Mouse (Mus musculus) urinary bladder, adult 18-20 months (tissue): ENCODE data around the gene Dbt.

Source experiments
- DNase-seq, 2 experiments: peaks; one replicate each; pipeline ENCODE4 v3.0.0; 2022; ENCODE audit warnings: low spot score in 2 of 2, mixed read lengths in 2 of 2

The Dbt gene

GRCm38 (mm10) chr3:116512904-116513716 lies at the start of gene Dbt:
Gene Dbt (plus strand): TSS chr3:116513070.
- peak; percentile 56 to 78 for DNase-seq

DNA sequence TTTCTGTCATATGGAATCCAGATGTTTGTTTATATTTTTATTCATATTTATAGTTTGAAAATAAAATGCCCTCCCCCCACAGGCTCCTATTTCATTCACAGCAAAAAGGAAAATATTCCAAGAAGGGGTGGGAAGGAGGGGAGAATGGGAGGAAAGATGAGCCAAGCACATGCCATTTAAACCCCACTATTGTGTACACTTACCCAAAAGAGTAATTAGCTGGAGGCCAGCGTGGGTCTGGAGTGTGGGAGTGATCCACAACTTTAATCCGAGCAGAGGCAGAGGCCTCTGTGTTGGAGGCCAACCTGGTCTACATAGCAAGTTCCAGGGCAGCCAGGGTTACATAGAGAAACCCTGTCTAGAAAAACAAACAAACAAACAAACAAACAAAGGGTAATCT lies 48.6 kb upstream of the Dbt start:
- no peak for DNase-seq

DNA sequence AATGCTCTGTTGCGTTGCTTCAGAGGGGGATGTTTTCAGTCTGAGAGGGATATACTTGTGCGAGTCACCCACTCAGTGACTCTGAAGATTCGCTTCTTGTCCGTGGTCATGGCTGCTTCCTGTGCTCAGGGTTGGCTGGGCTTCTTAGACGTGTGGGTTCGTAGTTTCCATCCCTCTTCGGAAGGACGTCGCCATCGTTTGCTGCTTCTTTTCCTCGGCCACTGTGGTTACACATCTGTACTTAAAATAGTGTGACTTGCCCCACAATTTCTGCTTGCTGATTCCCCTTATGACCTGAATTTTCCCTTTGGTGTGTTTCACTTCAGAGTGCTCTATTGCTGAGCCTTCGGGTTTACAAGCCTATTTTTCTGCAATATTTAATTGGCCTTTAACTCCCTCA lies 47.2 kb upstream of the Dbt start:
- no peak for DNase-seq

GRCm38 (mm10) chr3:116474602-116475001 lies 38.3 kb upstream of the Dbt start:
- DNase-seq, result no peak

DNA sequence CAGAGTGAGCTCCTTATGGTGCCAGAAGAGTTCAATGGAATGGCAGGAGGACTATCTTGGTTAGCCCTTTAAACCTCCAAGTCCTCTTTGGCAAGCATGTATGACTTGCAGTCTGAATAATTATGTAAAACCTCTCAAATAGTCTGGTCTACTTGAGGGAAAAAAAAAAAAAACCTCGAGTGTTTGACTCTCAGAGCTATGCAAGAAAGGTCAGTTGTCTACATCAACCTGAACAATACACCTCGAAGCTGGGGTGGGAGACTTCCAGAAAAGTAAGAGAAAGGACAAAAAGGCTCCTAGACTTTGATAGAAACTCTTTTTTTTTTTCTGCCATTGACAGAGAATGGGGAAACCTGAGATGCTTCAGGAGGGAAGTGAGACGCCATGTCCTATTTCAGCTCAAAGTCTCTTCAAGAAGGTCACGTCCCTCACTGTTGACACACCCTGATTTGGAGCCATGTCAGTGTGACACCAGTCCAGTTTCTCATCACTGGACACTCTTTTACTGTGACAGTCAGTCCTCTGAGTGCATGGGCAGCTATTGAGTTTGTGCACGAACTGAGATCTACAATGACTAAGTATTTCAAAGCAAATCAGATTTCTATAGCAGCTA lies 36.1 kb upstream of the Dbt start:
- no peak for DNase-seq

DNA sequence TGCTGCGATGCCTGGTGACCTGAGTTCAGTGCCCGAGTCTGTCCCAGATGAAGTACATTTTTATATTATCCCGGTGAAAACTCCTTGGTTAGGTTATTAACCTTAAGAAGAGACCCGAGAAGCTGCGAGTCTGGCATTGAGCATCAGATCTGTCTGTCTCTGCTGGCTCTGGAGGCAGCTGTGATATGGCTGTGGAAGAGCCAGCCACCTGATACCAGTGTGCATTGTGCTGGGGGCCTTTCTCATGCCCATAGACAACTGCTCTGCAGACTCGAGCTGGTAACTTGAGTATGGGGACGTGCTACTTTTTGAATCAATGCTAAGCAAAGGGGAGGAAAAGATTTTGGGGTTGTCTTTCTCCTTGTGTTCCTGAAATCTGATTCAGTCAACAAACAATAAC lies 35.5 kb upstream of the Dbt start:
- no peak for DNase-seq

DNA sequence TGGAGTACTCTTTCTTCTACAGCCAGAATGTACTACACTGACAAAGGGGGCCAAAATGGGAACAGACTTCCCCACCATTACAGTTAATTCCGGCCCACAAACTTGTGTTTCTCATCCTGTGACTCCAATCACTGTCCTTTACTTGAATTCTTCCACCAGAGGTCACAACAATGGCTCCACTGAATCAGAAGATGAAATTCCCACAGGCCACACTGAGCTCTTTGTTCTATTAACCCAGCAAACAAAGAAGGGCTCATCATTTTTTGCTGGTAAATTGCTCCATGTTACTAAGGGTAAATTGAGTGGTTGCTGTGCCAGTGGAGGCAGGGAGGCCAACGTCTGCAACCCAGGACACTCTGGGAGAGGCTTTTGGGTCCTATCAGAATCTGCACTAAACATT lies 32.8 kb upstream of the Dbt start:
- DNase-seq, result no peak

DNA sequence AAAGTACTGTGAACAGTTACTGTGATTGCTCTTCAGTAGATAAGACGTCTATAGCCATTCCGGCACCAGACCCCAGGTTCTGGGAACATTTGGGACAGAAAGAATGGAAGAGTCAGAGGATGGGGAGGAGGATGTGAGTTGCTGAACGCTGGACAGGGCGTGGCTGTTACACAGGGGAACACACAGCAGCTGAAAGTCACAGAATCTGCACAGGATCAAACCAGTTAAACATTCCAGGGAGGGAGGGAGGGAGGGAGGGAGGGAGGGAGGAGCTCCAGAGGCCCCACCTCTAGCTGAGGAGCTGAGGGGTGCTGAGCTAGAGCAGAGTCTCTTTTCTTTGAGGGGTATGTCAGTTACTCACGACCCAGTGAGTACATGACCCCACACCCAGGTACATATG lies 31.9 kb upstream of the Dbt start:
- DNase-seq, result no peak

DNA sequence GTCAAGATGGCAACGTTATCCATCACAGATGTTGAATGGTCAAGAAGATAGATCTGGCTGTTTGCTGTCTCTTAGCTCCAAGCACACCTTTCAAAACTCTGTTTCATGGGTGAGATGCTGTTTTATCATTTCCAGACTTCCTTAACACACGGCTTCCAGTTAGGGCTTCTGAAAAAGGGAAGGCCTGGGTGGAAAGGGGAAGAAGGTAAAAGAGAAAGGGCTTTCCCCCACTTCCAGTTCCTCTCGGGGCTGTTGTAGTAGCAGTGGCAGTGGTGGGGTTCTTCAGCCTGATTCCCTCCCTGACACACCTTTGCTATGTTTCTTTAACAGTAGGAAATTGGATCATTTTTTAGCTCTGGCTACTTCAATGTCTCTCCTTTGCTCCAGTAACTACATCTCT lies 30.1 kb upstream of the Dbt start:
- no peak for DNase-seq

- no peak for DNase-seq
Measured at GRCm38 (mm10) chr3:116483271-116483670, 29.6 kb upstream of the Dbt start.

- no peak for DNase-seq
Measured at GRCm38 (mm10) chr3:116490920-116491319, 21.9 kb upstream of the Dbt start.

DNA sequence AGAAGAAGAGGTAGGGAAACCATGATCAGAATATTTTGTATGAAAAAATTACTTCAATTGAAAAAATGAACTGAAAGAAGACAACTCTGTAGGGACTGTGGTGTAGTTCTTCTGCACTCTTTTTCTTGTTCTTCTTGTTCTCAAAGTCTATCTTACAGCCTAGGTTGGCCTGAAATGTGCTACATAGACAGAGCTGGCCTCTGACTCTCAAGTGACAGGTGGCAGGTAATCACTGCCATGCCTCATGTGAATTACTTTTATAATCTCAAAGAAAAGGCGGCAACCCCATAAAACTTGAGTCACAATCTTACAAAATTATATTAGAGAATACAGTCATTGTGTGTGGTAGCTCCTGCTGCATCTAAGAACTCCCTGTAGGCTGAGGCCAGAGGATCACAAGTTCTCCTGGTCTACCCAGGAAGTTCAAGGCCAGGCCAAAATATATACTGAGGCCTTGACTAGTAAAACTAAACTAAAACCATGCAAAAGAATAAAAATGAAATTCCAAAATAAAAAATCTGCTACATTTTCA lies 20.9 kb upstream of the Dbt start:
- DNase-seq, result no peak

GRCm38 (mm10) chr3:116493658-116494057 lies 19.2 kb upstream of the Dbt start:
- no peak for DNase-seq

GRCm38 (mm10) chr3:116495671-116496070 lies 17.2 kb upstream of the Dbt start:
- no peak for DNase-seq

DNA sequence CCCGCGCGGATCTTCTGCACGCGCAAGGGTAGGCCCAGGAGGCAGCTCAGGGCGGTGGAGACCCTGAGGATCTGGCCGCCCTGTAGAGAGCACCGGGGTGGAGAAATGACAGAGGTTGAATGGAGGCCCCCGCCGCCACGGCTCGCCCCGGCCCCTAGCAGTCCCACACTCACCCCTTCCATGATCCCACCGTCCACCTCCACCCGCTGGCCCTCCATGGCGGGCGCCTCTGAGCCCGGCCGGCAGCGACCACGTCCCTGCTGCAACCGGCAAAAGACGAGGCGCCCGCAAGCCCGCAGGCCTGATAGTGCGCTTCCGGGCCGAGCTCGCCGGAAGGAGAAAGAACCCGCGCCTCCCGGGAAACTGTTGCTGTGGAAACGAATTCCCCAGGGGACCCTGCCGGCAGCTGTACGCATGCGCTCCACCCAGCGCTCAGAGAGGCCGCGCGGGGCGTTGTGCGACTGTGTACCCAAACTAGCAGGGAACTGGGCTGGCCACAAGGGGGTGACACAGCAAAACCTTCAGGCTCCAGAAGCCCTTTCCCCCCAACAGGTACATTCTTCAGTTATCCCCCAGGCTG lies 5.0 kb upstream of the Dbt start, which contains the start of gene Rtca:
TSS of gene Rtca (minus strand) at position 437 of the 580 bp plus-strand sequence.
- peak; percentile 90 to 96 for DNase-seq

- DNase-seq, result no peak
Measured at GRCm38 (mm10) chr3:116512151-116512903, 543 bp upstream of the Dbt start.

DNA sequence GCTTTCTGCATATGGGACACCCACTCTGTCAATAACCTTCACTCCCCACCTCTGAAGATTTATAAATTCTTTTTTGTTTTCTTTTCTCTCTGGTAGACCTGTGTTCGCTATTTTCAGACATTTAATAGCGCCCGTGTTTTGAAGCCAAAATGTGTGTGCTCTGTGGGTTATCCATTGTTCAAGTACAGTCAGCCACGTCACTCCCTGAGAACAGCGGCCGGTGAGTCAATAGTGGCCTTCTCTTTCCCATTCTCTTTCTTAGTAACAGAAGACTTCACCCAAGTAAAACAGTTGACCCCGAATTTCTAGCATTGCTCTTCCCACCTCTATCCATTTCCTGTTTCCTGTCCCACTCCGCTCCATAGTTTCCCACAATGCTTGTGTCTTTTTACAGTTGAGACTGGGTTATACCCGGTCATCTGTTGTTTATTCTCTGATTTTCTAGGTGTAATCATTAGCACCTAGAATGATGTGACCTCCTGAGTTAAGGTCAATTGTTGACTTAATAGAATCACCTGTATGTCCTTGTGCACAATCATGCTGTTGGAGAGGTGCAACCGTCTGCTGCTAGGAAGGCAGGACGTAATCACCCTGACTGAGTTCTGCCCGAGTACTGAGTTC lies 7.4 kb downstream of the Dbt start:
- DNase-seq, result no peak

- no peak for DNase-seq
Measured at GRCm38 (mm10) chr3:116529741-116530140, 16.9 kb downstream of the Dbt start.

DNA sequence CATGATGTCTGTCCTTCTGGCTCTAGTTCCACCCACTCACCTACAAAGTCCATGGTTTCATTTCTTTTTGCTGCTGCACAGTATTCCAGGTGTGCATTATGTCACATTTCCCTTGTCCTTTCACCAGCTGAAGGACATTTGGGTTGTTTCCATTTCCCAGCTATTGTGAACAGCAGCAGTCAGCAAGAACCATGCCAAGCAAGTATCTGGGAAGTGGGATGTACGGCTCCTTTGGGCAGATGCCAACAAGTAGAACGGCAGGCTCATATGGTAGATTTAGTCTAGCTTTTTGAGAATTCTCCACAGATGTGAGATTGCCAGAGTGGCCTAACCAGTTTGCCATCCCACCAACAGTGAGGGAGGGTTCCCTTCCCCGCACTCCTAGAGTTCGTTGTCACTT lies 18.0 kb downstream of the Dbt start:
- DNase-seq, result no peak

- DNase-seq, result no peak
Measured at GRCm38 (mm10) chr3:116536428-116537199, 23.7 kb downstream of the Dbt start.

- no peak for DNase-seq
Measured at GRCm38 (mm10) chr3:116537200-116537573, 24.3 kb downstream of the Dbt start.
